Mouse (Mus musculus) CH12.LX (cell line): ENCODE results near the gene Atrnl1.

Source experiments
- CTCF ChIP-seq, 2 experiments: IDR thresholded peaks in 1 of 2; conservative IDR thresholded peaks in 1 of 2; 2 replicates each; pipeline ENCODE4 v1.5.1; 2011 to 2012; ENCODE audit warnings: low read depth in 2 of 2, low read length in 2 of 2, improper control_type of control experiment in 1 of 2, inconsistent platforms in 1 of 2, mild to moderate bottlenecking in 1 of 2, moderate library complexity in 1 of 2
- E2F4 ChIP-seq: IDR thresholded peaks from 2 replicates; pipeline ENCODE4 v1.6.1; 2011; ENCODE audit warnings: low read depth, low read length, improper control_type of control experiment; ENCODE audit not compliant: insufficient replicate concordance
- HCFC1 ChIP-seq: IDR thresholded peaks from 2 replicates; pipeline ENCODE4 v1.6.1; 2012; ENCODE audit warnings: low read depth, mild to moderate bottlenecking, inconsistent platforms, low read length, improper control_type of control experiment
- MAZ ChIP-seq: IDR thresholded peaks from 2 replicates; pipeline ENCODE4 v1.6.1; 2012; ENCODE audit warnings: low read depth, mild to moderate bottlenecking, inconsistent platforms, low read length, improper control_type of control experiment, moderate library complexity
- MEF2A ChIP-seq: IDR thresholded peaks from 2 replicates; pipeline ENCODE4 v1.6.1; 2014; ENCODE audit warnings: low read depth, mild to moderate bottlenecking, inconsistent platforms, low read length, improper control_type of control experiment, borderline replicate concordance
- NRF1 ChIP-seq: IDR thresholded peaks from 2 replicates; pipeline ENCODE4 v1.6.1; 2014; ENCODE audit warnings: low read depth, mild to moderate bottlenecking, inconsistent platforms, low read length, improper control_type of control experiment, moderate library complexity
- POLR2A ChIP-seq: IDR thresholded peaks from 2 replicates; pipeline ENCODE4 v1.6.1; 2011; ENCODE audit warnings: low read depth, mild to moderate bottlenecking, improper control_type of control experiment, low read length
- USF2 ChIP-seq: conservative IDR thresholded peaks from 2 replicates; pipeline ENCODE4 v1.6.1; 2011; ENCODE audit warnings: low read depth, low read length, improper control_type of control experiment
- ZMIZ1 ChIP-seq: IDR thresholded peaks from 2 replicates; pipeline ENCODE4 v1.6.1; 2012; ENCODE audit warnings: low read depth, mild to moderate bottlenecking, inconsistent platforms, low read length, improper control_type of control experiment

GRCm38 (mm10) chr19:57958726-57959125 lies 347.9 kb downstream of the Atrnl1 start:
- TF ChIP-seq ZMIZ1, result no peak
- TF ChIP-seq CTCF (conservative IDR thresholded peaks at IDR 0.05 in 1 of 2, IDR thresholded peaks at IDR 0.05 in 1 of 2; ENCODE audit: low read depth in 2 of 2, low read length in 2 of 2), result no peak
- TF ChIP-seq HCFC1, result no peak
- TF ChIP-seq POLR2A, result no peak
- no peak for TF ChIP-seq E2F4
- TF ChIP-seq NRF1, result no peak
- TF ChIP-seq USF2, result no peak
- no peak for TF ChIP-seq MAZ
- no peak for TF ChIP-seq MEF2A
